Mouse (Mus musculus): ENCODE results near the gene Gm17332. TPM values are rescaled to one million over a fixed set of nuclear protein-coding genes. Genes with fewer than 3 reads are reported as not detected.

Gm17332 gene
- total and polyA plus RNA-seq, 3 experiments, result not detected

Other genes with a start within 250 kb of the Gm17332 start
- 70.1 and 76.1 TPM in 2 replicates for gene Erlec1, start 228.1 kb downstream of the Gm17332 start, total RNA-seq (2014; fragmentation: Nextera tagmentation)
- gene Erlec1, start 228.1 kb downstream of the Gm17332 start, total RNA-seq (2017), result 30.3 TPM in 2 replicates
- gene Erlec1, start 228.1 kb downstream of the Gm17332 start, polyA plus RNA-seq (2012), result 11.7 and 12.6 TPM in 2 replicates
- 16.0 and 18.1 TPM in 2 replicates for gene Chac2, start 196.1 kb downstream of the Gm17332 start, total RNA-seq (2014; fragmentation: Nextera tagmentation)
- 43.1 and 56.1 TPM in 2 replicates for gene Chac2, start 196.1 kb downstream of the Gm17332 start, total RNA-seq (2017)
- 1.6 and 3.2 TPM in 2 replicates for gene Chac2, start 196.1 kb downstream of the Gm17332 start, polyA plus RNA-seq (2012)
- not detected in 2 replicates for gene Stc2, start 187.6 kb upstream of the Gm17332 start, total RNA-seq (2014; fragmentation: Nextera tagmentation)
- gene Stc2, start 187.6 kb upstream of the Gm17332 start, total RNA-seq (2017), result 0.12 and 0.33 TPM in 2 replicates
- not detected in 2 replicates for gene Stc2, start 187.6 kb upstream of the Gm17332 start, polyA plus RNA-seq (2012)

Data from G1E (cell line).